Mouse (Mus musculus) embryonic fibroblast, embryonic 13.5 days (primary cell): ENCODE measurements around the gene Brdt.

Experiments used
- CTCF ChIP-seq: IDR thresholded peaks from 2 replicates; pipeline ENCODE4 v1.5.1; 2011; ENCODE audit warnings: mild to moderate bottlenecking, control low read depth, low read length, moderate library complexity, borderline replicate concordance; ENCODE audit not compliant: insufficient read depth
- POLR2A ChIP-seq: IDR thresholded peaks from 2 replicates; pipeline ENCODE4 v1.6.1; 2011; ENCODE audit warnings: low read depth, mild to moderate bottlenecking, control low read depth, low read length, moderate library complexity

DNA sequence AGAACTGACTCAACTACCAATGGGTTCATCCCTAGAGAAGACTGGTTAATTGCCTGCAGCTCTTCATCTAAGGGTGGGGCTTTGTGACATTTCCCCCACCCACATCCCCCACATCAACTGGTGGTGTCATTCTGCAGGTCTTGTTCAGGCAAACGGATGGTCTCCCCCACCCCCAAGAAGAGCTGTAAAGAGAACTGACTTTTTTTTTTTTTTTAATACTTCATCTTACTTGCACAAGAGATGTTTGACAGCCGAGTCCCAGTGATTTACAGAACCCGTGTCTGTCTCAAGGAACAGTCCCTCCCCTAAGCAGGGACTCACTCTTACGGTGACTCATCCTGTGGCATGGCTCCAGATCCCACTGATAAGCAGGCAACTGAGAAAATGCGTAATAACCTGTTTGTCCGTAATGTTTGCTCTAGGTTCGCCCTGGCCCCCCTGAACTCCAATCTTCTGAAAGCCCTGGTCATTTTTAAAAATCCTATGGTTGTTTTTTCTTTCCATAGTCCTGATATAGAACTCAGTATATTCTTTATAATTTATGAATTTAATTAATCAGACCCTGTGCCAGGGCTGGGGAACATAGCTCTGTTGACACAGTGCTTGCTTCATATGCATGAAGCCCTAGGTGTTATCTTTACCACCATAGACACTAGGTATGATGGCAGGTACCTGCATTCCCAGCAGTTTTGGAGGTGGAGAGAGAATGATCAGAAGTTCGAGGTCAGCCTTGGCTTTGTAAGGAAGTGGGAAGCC lies 35.7 kb upstream of the Brdt start:
- no peak for TF ChIP-seq CTCF
- no peak for TF ChIP-seq POLR2A
